Mouse (Mus musculus) forebrain, embryonic 10.5 days (tissue): ENCODE data around the gene Msx2. TPM values are rescaled to one million over a fixed set of nuclear protein-coding genes. Genes with fewer than 3 reads are reported as not detected.

Experiments used
- DNase-seq: peaks from one replicate; pipeline ENCODE4 v3.0.0-alpha.2; 2017; ENCODE audit warnings: low spot score; ENCODE audit errors: extremely low spot score
- H3K27ac ChIP-seq: fragments of 300-500 bp; sonication (generic); 2 replicates; pipeline ENCODE4 v1.5.1; 2016; ENCODE audit warnings: mild to moderate bottlenecking
- H3K27me3 ChIP-seq: fragments of 300-500 bp; sonication (generic); 2 replicates; pipeline ENCODE4 v1.6.1; 2016; ENCODE audit warnings: mild to moderate bottlenecking; ENCODE audit not compliant: poor library complexity, severe bottlenecking
- H3K36me3 ChIP-seq: fragments of 300-500 bp; sonication (generic); replicated peaks from 2 replicates; pipeline ENCODE4 v1.6.1; 2016; ENCODE audit warnings: mild to moderate bottlenecking, moderate library complexity
- H3K4me1 ChIP-seq: fragments of 300-500 bp; sonication (generic); 2 replicates; pipeline ENCODE4 v1.6.1; 2016
- H3K4me3 ChIP-seq: fragments of 300-500 bp; sonication (generic); 2 replicates; pipeline ENCODE4 v1.5.1; 2016; ENCODE audit warnings: mild to moderate bottlenecking, moderate library complexity
- H3K9me3 ChIP-seq: fragments of 300-500 bp; sonication (generic); 2 replicates; pipeline ENCODE4 v1.6.1; 2016; ENCODE audit warnings: mild to moderate bottlenecking, moderate library complexity
- WGBS: fragments of 180-500 bp; shearing (Covaris S2); methylation state at CpG from one replicate; pipeline ENCODE4 v1.1.7; 2016; 5-methylcytosine and 5-hydroxymethylcytosine counted together
- polyA plus RNA-seq: library from polyadenylated mRNA; unstranded; fragments of >200 nt; fragmentation: Nextera tagmentation; extraction: Ambion mirVana; gene quantifications from 2 replicates; pipeline ENCODE4 v1.2.1, GENCODE M21; 2016

Gene Msx2
- polyA plus RNA-seq, result 17.3 and 19.7 TPM in 2 replicates

- H3K4me1 ChIP-seq, result peaks cover 80% of the 10 kb centered on the region
Measured at GRCm38 (mm10) chr13:53472614-53473124, at the start of gene Msx2. TSS of gene Msx2 (minus strand) at chr13:53473074.

DNA sequence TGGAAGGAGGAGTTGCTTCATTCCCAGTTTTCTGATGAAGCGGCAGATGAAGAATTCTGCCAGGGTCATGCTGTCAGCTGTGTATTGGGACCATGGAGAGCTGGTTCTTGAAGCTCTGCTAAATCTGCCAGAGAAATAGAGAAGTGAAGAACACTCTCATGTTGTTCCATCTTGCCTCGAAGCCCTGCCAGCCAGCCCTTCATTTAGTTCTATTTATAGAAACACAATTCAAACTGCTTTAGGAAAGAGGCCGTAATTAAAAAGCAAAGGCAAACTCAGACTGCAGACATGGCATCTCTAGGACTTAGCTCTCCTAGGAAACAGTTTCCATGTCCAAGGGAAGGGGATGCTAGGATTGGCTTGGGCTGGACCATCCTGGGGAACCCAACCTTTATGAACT, 48.6 kb upstream of the Msx2 start:
- DNase-seq, result no peak
- H3K4me3 ChIP-seq, result no peak overlapping the region

More at GRCm38 (mm10) chr13:53472614-53473124, at the start of gene Msx2:
- under 1% methylated on average over 38 of the region's 38 CpGs for WGBS
- Histone ChIP-seq H3K4me3 (peak within 1 kb of the TSS; percentile 57), H3K9me3 (no peaks in the 10 kb centered on the region), H3K27ac (peak within 1 kb of the TSS; percentile 75), H3K36me3 (no peaks in the 10 kb centered on the region), H3K27me3 (peaks cover 100% of the 10 kb centered on the region)
- DNase-seq, result peak; percentile 89

GRCm38 (mm10) chr13:53520343-53520937, 47.6 kb upstream of the Msx2 start:
- Histone ChIP-seq H3K4me1 (peaks cover 32% of the 10 kb centered on the region), H3K4me3 (no peak overlapping the region), H3K27ac (no peak overlapping the region), H3K9me3 (peaks cover 7% of the 10 kb centered on the region; the same call in 1 of the 2 replicates), H3K27me3 (peaks cover 5% of the 10 kb centered on the region; the same call in 1 of the 2 replicates), H3K36me3 (no peaks in the 10 kb centered on the region)
- no peak for DNase-seq
- WGBS, result 61% methylated on average over 12 of the region's 12 CpGs

More for the DNA sequence above, 48.6 kb upstream of the Msx2 start:
- Histone ChIP-seq H3K27me3 (peaks cover 5% of the 10 kb centered on the region; the same call in 1 of the 2 replicates), H3K27ac (no peak overlapping the region), H3K9me3 (peaks cover under 1% of the 10 kb centered on the region; the same call in 1 of the 2 replicates), H3K36me3 (no peaks in the 10 kb centered on the region), H3K4me1 (peaks cover 32% of the 10 kb centered on the region)
- 81% methylated on average over 3 of the region's 3 CpGs for WGBS

GRCm38 (mm10) chr13:53519727-53520126, 46.9 kb upstream of the Msx2 start:
- Histone ChIP-seq H3K27ac (no peak overlapping the region), H3K27me3 (peaks cover 5% of the 10 kb centered on the region; the same call in 1 of the 2 replicates), H3K4me3 (no peak overlapping the region), H3K4me1 (peaks cover 32% of the 10 kb centered on the region), H3K9me3 (peaks cover 7% of the 10 kb centered on the region; the same call in 1 of the 2 replicates), H3K36me3 (no peaks in the 10 kb centered on the region)
- no peak for DNase-seq
- WGBS, result 81% methylated on average over 8 of the region's 8 CpGs

GRCm38 (mm10) chr13:53518306-53518705, 45.4 kb upstream of the Msx2 start:
- Histone ChIP-seq H3K27me3 (peaks cover 5% of the 10 kb centered on the region; the same call in 1 of the 2 replicates), H3K9me3 (peaks cover 8% of the 10 kb centered on the region; the same call in 1 of the 2 replicates), H3K4me1 (peaks cover 31% of the 10 kb centered on the region), H3K36me3 (no peaks in the 10 kb centered on the region), H3K4me3 (no peak overlapping the region), H3K27ac (no peak overlapping the region)
- no peak for DNase-seq
- 83% methylated on average over 4 of the region's 4 CpGs for WGBS

- H3K27ac ChIP-seq, result no peak overlapping the region
- peaks cover 13% of the 10 kb centered on the region; the same call in 1 of the 2 replicates for H3K9me3 ChIP-seq
- no peaks in the 10 kb centered on the region for H3K36me3 ChIP-seq
- no peaks in the 10 kb centered on the region for H3K27me3 ChIP-seq
- DNase-seq, result no peak
- H3K4me3 ChIP-seq, result no peak overlapping the region
- no peaks in the 10 kb centered on the region for H3K4me1 ChIP-seq
Measured at GRCm38 (mm10) chr13:53514574-53514973, 41.7 kb upstream of the Msx2 start.

- H3K4me1 ChIP-seq, result no peaks in the 10 kb centered on the region
- H3K36me3 ChIP-seq, result no peaks in the 10 kb centered on the region
- no peak overlapping the region for H3K27ac ChIP-seq
- H3K4me3 ChIP-seq, result no peak overlapping the region
- DNase-seq, result no peak
- peaks cover 11% of the 10 kb centered on the region; the same call in 1 of the 2 replicates for H3K9me3 ChIP-seq
- 67% methylated on average over 2 of the region's 2 CpGs for WGBS
- H3K27me3 ChIP-seq, result peaks cover 9% of the 10 kb centered on the region
Measured at GRCm38 (mm10) chr13:53511366-53511765, 38.5 kb upstream of the Msx2 start.

DNA sequence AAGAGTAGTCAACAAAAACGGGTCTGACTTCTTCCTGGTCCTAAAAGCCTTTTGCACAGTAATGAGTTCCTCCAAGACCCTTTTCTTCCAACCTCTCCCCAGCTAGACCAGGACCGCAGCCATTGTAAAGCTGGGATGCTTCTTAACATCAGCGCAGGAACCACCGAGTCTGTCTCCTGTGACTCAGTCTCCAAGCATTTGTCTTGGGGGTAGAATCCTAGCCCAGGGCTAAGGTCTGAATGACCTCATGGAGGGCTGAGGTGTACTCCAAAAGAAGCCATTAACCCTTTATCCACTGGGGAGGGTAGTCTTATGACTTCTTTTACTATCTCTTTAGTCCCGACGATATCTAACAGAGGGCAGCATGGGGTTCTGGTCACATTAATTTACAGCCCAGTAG, 29.5 kb upstream of the Msx2 start:
- H3K36me3 ChIP-seq, result no peaks in the 10 kb centered on the region
- WGBS, result 30% methylated on average over 6 of the region's 6 CpGs
- H3K4me1 ChIP-seq, result peaks cover 19% of the 10 kb centered on the region
- H3K9me3 ChIP-seq, result no peaks in the 10 kb centered on the region
- H3K27me3 ChIP-seq, result peaks cover 76% of the 10 kb centered on the region
- DNase-seq, result no peak
- H3K27ac ChIP-seq, result no peak overlapping the region
- no peak overlapping the region for H3K4me3 ChIP-seq

- no peak for DNase-seq
- H3K4me3 ChIP-seq, result peak overlapping the region; percentile 16
- peaks cover 75% of the 10 kb centered on the region for H3K27me3 ChIP-seq
- H3K4me1 ChIP-seq, result peaks cover 19% of the 10 kb centered on the region
- no peaks in the 10 kb centered on the region for H3K9me3 ChIP-seq
- WGBS, result 14% methylated on average over 10 of the region's 10 CpGs
- H3K36me3 ChIP-seq, result no peaks in the 10 kb centered on the region
- no peak overlapping the region for H3K27ac ChIP-seq
Measured at GRCm38 (mm10) chr13:53501561-53502253, 28.8 kb upstream of the Msx2 start.

DNA sequence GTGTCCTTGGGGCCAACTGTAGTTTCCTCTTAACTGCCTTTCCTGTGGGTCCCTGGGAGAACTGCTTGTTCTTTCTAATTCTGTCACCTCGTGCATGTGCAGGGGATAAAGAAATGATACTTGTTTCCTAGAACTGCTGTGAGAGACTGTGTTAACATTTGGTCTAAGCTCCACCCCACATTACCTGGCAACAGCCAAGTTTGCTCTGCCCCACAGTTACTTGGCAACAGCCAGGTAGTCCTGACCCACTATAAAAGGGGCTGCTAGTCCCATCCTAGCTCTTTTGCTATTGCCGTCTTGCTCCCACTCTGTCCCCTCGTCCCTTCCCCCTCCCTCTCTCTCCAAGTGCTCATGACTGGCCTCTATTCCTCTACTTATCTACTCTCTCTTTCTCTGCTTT, 28.2 kb upstream of the Msx2 start:
- Histone ChIP-seq H3K9me3 (no peaks in the 10 kb centered on the region), H3K4me1 (peaks cover 19% of the 10 kb centered on the region), H3K36me3 (no peaks in the 10 kb centered on the region), H3K27me3 (peaks cover 72% of the 10 kb centered on the region), H3K4me3 (no peak overlapping the region), H3K27ac (no peak overlapping the region)
- 39% methylated on average over 3 of the region's 3 CpGs for WGBS
- no peak for DNase-seq

DNA sequence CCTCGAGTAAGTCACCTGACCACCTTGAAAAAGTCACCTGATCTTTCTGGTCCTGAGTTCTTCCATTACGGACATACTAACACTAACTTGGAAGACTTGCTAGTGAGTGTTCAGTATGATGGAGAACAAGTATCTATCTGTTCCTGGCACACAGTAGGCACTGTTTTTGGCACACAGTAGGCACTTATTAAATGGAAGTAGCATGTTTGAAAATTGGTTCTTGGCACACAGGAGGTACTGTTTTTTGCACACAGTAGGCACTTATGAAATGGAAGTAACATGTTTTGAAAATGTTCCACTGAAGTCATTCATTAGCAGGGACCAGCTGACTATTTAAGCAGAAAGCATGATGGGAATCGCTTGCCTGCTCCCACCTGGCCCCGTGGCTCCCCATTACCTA, 13.6 kb upstream of the Msx2 start:
- H3K27me3 ChIP-seq, result peaks cover 27% of the 10 kb centered on the region
- H3K36me3 ChIP-seq, result no peaks in the 10 kb centered on the region
- H3K27ac ChIP-seq, result no peak overlapping the region
- 78% methylated on average over 4 of the region's 4 CpGs for WGBS
- no peaks in the 10 kb centered on the region for H3K4me1 ChIP-seq
- H3K9me3 ChIP-seq, result no peaks in the 10 kb centered on the region
- no peak for DNase-seq
- H3K4me3 ChIP-seq, result no peak overlapping the region

DNA sequence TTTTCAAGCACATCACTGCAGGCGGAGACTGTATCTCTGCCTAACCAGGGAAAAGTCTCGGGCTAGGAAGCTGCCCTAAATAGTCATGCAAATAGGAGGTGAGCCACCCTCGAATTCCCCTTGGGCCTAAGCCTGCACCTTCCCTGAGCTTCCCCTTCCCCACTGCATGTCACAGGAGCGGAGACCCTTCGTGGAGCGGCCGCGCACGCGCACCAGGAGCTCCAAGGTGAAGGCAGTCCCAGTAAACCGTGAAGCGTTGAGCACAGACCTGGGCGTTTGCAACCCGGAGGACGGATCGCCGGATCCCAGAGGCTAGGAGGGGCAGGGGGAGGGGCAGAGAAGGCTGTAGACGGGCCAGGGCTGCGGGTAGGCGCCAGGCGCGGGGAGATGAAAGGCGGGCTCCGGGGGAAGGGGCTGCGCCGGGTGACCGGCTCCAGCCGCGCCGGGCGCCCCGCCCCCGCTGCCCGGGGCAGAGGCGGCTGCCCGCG, 2.9 kb upstream of the Msx2 start:
- WGBS, result under 1% methylated on average over 37 of the region's 37 CpGs
- Histone ChIP-seq H3K36me3 (no peaks in the 10 kb centered on the region), H3K27me3 (peaks cover 97% of the 10 kb centered on the region)

GRCm38 (mm10) chr13:53474491-53474890, 1.6 kb upstream of the Msx2 start:
- Histone ChIP-seq H3K27ac (no peak overlapping the region), H3K27me3 (peaks cover 100% of the 10 kb centered on the region), H3K9me3 (no peaks in the 10 kb centered on the region; the same call in 1 of the 2 replicates), H3K36me3 (no peaks in the 10 kb centered on the region), H3K4me3 (no peak overlapping the region), H3K4me1 (peaks cover 67% of the 10 kb centered on the region)
- 10% methylated on average over 6 of the region's 6 CpGs for WGBS
- no peak for DNase-seq

More for the DNA sequence above, 2.9 kb upstream of the Msx2 start:
- Histone ChIP-seq H3K4me3 (peak overlapping the region; percentile 56), H3K9me3 (no peaks in the 10 kb centered on the region; the same call in 1 of the 2 replicates), H3K4me1 (peaks cover 55% of the 10 kb centered on the region), H3K27ac (peak overlapping the region; percentile 72)
- peak; percentile 84 for DNase-seq
